Mouse (Mus musculus) gastrocnemius, postnatal 14 days (tissue): ENCODE measurements around the gene Tent5c. TPM values are rescaled to one million over a fixed set of nuclear protein-coding genes. Genes with fewer than 3 reads are reported as not detected.
"Not testable (repeated sequence)": the region's sequence is repeated elsewhere in the genome, so short reads cannot be mapped to it uniquely, and the experiment has no call there.

Experiments
- DNase-seq: peaks from one replicate; pipeline ENCODE4 v3.0.0; 2021; ENCODE audit warnings: mixed read lengths
- intact Hi-C: fragments of 180-260 bp; cut with DNase I; formaldehyde crosslinking; loops from one replicate; pipeline ENCODE4 v1.15.1; 2025; ENCODE audit warnings: low total_unique reads
- total RNA-seq, 2 experiments: library from RNA; stranded (reverse); gene quantifications; 2 replicates each; pipeline ENCODE4 v1.2.3; 2021

The Tent5c gene
- total RNA-seq, 2 experiments from 2014 or later = 5.4 to 5.6 TPM

DNA sequence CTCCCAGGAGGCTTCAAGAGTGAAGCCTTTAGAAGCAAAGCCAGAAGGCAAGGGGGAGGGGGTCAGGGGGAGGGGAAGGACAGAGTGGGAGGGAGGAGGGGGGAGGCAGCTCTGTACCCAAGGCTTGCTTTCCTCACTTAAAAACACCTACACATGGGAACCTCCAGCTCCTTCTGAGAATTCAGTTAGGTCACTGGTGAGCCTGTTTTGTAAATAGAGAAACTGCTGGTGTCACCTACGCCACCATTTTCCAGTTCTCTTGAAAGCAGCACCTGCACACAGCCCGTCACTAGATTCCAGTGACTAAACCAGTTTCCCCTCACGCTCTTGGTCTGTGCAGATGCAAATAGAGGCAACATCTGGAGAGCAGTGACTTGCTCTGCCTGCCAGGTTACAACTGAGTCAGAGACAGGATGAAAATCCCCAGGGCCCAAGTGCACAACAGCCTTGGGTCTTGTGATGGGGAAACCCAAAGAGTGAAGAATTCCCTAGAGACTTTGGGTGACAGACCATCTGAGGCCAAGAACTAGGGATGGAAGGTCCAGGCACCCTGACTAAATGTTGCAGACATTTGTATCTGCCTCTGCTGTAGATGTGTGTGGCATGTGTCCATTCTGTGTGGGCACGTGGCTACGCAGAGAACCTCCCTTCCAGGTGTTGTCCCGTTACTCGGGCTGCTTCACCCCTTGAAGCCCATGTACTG is 45.2 kb downstream of the Tent5c start:
- no peak for DNase-seq
- intact Hi-C loops = no loop called here

DNA sequence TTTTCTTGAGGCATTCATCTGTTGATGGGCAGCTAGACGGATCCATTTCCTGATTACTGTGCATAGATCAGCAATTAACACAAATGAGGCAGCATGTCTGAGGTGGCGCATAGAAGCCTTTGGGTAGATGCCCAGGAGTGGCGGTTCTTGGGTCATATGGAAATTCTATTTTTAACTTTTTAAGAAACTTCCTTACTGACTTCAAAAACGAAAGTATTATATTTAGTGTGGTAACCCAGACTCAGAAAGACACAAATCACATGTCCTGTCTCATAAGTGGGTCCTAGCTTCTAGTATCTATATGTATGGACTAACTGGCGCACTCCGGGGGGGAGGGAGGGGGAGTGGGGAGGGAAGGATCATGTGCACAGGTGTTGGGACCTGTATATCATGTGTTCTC is 46.6 kb downstream of the Tent5c start:
- intact Hi-C loops = no loop called here
- no peak for DNase-seq

DNA sequence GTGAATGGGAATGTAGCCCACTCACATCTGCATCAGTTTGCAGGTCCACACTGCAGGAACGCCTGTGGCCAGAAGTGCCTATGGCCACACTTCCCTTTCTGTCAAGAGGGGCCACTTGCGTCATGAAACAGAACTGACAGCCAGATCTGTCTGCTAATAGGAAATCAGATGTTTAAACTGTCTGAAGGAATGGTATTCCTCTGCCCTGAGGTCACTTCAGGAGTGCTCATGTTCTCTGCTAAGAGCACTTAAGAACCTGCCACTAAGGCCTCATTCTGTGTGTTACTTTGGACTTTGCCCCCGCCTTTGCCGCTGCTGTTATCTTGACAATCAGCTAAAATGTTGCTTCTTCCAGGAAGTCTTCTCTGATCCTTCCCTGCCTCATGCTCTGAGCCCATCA is 48.4 kb downstream of the Tent5c start:
- intact Hi-C loops = no loop called here
- no peak for DNase-seq

DNA sequence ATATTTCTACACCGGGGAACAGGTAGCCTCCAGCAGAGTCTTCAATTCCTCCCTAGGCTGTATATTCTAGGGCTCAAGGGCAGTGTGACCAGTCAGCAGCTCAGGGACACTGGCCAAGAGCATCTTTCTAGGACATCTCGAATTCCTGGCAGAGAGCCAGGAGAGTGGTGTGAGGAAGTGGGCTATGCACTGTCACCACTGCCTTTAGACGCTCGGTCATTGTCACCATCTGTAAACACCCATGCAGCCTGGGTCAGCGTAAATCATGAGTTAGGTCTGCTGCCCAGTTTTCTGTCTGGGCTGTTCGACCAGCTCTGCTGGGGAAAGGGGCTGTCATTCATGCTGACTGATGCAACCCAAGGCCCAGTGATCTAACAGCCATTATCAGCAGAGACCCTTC is 49.1 kb downstream of the Tent5c start:
- intact Hi-C loops = no loop called here
- DNase-seq = no peak

DNA sequence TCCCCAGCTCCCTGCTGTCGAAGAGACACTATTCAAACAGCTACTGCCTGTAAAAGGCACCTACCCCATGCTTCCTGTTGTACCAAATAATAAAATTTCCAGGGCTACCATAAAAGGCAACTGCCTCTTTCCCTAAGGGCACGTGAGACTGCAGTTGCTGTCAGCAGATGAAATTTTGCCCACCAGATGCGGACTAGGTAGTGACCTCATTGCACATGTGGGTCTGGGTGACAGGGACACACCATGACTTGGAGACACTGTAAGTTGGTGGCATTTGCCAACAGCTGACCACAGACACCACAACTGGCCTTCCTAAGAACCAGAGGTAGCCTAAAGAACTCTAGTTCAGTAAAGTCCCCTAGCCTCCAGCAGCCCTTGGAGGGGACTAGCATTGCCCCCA is 50.0 kb downstream of the Tent5c start:
- intact Hi-C loops = no loop called here
- DNase-seq = no peak

DNA sequence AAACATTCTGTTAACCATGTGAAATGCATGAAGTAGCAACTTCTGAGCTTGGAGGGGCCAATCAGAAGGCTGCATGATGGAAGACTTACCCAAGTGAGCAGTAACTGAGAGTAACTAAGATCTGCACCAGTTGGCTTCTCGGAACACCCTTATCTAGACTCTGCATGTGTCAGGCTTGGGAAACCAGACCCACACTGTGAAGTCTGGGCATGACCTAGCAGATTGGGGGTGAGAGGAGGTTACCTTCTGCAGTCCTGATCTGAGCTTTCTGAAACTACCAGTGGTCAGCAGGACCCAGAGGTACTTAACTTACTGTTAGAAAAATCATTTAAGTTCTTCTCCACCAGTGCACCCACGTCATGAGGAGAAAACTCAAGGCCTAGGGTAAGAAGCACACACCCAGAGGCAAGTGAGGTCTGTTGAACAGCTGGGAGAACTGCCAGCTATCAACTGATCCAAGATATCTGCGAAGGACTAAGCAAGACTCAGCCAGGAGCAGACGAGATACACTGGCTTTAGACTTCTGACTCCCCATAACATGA is 50.6 kb downstream of the Tent5c start:
- intact Hi-C loops = no loop called here
- no peak for DNase-seq

DNA sequence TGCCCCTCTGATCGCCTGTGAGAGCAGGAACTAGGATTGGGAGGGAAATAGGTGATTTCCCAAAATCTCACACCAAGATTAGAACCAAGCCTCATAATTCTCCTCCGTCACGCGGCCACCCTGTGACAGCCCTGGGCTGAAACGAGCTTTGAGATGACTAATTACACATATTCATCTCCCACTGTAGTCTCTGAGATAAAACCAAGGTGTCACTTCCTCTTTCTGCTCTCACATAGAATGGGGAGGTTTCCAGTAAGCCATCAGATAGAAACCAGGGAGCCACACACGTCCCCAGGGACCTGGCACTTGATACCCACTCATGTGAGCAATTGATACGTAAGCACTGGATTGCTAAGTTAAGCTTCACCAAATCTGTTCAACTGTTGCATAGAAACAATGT is 52.4 kb downstream of the Tent5c start:
- no peak for DNase-seq
- intact Hi-C loops = no loop called here

DNA sequence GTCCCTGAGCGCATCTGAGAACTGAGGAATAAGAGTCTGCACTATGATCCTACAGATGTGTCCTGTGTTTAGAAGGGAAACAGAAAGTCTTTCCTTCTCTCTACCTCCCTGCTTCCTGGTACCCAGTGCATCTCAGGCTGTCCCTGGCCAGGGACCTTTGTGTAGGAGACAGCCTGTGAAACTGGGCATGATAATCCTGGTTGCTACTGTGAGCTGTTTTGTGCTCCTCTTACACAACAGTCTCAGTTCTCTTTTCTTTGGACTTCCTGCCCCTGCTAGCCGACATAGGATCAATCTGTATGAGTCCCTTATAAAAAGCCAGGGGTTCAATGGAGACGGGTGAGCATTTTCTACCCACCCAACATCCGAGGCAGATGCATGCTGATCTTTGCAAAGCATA is 57.4 kb downstream of the Tent5c start:
- intact Hi-C loops = no loop called here
- DNase-seq = no peak

DNA sequence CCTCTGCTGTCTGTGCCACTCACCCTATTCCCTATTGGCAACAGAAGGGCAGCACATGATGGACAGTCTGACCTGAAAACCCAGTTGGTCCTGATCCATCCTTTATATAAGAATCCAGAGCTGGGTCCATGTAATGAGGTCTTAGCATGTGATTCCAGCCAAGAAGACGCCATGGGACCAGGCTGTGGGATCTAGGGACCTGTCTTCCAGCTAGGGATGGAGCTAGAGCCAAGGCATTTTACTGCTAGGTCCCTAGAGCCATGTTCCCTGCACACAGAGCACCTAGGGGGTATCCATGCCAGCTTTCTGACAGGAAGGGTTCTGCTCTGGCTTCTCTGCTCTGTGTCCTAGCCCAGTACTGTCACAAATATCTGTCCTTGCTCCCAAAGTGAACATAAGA is 58.4 kb downstream of the Tent5c start:
- DNase-seq = no peak
- intact Hi-C loops = no loop called here

DNA sequence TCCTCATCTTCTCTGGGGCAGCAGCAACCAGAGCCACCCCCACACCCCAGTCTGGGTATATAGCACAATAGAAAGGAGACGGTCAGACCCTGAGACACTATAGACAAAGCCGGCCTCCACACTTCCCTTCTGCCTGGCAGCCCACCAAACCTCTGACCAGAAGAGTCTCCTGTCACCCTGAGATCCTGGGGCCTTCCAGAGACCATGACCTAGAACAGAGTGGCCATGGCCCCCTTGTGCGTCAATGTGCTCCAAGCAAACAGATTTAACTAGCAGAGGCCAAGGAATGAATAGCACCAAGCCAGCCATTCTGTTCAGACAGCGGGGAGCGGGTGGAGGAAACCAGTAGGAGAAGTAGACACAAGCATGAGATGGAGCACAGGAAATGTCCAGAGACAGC is 59.0 kb downstream of the Tent5c start:
- no peak for DNase-seq
- intact Hi-C loops = no loop called here

DNA sequence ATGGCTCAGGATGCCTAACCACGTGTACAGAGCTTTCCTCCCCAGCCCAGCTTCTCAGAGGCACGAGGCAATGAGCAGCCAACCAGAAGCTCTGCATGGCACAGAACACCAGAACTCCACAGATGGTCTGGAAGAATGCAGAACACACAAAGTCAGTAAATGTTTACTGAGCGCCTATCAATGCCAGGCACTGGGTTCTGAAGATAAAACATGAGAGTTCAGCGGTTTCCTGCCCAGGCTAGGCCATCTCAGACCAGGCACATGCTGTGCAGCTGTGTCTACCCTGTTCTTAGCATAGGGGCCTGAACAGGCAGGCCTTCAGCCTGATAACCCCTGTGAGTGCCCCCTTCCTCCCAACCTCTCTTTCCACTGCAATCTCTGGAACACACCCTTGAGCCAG is 59.5 kb downstream of the Tent5c start:
- intact Hi-C loops = no loop called here
- DNase-seq = no peak

DNA sequence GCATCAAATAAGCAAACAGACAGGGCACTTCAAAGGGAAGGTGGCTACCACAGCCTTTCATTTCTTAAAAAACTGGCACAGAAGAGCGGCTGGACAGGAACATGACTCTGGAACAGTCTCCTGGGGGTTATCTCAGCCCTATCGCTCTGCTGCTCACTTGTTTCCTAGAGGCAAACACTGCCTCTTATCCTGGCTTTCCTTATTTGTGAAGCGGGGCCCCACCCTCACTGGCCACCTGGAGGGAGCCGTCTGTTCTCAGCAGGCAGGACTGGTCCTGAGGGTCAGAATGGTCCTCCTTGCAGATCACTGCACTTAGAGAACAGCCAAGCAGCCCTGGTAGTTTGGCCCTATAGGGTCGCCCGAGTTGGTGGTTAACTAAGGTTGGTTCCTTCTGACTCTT is 61.6 kb downstream of the Tent5c start:
- intact Hi-C loops = no loop called here
- DNase-seq = no peak

DNA sequence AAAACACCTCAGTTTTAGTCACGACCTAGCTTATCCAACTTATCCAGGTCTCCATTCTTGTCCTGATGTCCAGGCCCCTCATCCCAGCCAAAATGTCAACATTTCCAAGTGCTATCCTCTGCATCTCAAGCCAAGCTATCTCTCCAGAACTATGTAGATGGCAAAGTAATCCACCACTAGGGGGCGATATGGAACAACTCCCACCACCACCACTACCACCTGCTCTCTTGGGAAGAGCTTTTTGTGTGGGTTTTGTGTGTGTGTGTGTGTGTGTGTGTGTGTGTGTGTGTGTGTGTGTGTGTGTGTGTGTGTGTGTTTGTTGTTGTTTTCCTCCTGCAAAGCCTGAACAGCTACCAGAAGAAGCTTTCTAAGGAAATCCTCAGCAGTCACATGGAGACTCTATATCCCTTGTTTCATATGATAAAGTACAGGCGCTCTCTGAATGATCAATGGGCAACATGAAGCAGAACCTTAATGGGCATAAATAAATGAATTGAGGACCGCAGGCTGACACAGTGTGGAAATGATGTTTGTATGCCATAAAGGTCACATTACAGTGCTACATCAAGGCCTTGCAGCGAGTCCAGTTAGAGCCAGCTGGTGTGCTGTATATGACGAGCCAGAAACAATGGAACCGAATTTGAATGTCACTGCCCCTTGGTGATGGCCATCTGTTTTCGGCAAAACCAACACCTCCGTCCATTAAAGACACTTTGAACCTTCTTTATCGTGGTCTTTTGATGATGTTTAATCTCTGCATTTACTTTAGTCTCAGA is 66.5 kb downstream of the Tent5c start:
- intact Hi-C loops = loop anchor here (5.0 kb wide), 1 partner anchor 145 kb away; no protein-coding TSS in a partner anchor
- peak; percentile 32 for DNase-seq

DNA sequence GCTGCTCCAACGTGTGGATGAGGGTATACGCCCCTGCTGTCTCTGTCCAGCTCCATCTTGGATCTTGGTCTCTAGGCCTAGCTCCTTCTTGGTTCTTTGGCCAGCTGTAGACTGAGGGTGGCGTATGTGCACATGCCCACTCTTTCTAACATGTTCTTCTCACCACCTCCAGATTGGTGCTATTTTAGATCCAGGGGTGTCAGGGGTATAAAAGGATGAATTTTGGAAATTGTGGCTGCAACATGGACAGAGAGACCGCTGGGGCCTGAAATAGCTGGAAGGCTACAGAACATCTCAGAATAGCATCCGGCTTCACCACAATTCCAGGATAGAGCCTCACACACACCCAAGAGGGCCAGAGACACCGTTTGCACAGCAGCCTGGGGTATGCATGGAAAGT is 67.8 kb downstream of the Tent5c start:
- intact Hi-C loops = loop anchor here (5.0 kb wide), 1 partner anchor 146 kb away; no protein-coding TSS in a partner anchor
- DNase-seq = no peak

DNA sequence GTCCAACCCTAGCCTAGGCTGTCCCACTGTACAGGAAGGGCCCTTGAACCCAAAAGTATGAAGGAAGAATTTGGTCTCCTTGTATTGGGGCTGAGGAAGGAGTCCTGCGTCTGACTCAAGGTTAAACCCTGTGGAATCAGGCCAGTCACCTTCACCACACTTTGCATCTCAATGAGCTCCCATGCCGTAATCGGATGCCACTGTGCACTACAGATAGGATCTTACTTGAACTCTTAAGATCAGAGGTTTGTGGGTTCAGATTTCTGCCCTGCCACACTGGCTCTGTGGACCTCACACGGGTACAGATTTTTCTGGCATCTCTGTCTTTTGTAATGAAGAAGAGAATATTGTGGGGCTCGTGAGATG is 68.5 kb downstream of the Tent5c start:
- DNase-seq = no peak
- intact Hi-C loops = loop anchor here (5.0 kb wide), 1 partner anchor 147 kb away; no protein-coding TSS in a partner anchor

DNA sequence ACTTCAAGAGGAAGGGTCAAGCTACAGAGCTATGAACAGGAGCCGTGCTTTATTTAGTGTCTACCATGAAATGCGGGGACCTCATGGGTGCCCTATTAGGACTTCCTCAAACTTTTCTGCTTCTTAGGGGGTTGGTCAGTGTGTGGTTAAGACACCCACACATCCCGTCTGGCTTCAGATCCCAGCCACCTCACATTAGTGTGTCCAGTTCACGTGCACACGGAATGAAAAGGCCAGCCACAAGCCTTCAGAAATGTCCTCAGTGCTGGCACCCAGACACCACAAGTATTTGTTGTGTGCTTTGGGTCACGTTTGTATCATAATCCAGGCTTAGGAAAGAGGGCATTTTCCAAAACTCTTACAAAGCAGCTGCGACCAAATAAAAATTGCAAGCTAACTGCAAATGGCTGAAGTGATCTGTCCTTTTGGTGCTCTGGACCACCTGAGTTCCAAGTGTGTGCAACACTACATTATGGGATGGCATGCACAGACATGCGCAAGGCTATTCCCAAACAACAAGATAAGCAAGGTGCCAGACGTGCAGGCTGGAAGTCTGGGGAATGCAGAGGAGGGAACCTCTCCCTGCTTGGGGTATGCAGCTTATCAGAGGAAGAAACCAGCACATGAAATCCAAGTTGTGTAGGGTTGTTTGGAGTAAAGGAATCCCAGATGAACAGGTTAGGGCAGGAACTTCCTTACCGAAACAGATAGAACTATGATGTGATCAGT is 69.0 kb downstream of the Tent5c start:
- intact Hi-C loops = loop anchor here (5.0 kb wide), 1 partner anchor 147 kb away; no protein-coding TSS in a partner anchor

DNA sequence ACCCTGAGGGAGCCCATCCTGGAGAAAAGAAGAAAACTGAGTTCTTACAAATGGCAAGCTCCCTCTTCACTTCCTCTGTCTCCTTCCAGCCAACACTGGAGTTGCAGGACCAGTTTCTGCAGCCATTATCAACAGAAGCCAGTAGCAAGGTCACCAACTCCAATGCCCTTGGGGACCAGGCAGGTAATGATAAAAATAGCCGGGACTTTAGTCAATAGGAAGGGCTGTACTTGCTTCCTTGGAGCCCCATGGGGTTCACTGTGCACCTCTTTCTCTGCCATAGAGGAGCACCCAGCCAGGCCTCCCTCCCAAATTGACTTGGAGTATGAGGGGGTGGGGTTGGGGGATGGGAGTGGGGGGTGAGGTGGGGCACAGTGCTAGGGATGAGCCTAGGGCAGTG is 70.7 kb downstream of the Tent5c start:
- intact Hi-C loops = no loop called here
- no peak for DNase-seq

More for the DNA sequence above, 69.0 kb downstream of the Tent5c start:
- no peak for DNase-seq

DNA sequence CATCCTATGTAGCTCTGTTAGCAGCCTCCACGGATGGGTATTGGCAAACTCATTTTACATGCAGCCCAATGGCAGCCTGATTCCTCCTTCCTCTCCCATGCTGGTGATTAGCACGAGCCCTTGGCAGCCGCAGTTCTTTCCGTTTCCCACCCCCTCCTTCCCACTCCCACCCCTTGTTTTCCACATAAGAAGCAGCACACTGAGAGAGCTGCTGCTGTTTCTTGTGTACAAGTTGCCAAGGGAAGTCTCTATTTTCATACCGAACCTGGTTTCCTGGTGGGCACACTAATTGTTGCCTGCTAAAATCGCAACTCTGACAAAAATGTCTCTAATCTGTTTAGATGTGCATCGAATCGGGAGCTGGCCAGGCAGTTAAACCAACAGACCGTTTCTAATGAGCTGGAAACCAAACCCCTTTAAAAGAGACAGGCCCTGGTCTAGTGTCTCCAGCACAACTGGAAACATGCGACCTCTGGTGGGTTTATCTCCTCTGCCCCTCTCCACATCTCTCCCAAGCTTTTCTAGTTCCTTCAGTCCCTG is 71.3 kb downstream of the Tent5c start:
- DNase-seq = no peak
- intact Hi-C loops = no loop called here

DNA sequence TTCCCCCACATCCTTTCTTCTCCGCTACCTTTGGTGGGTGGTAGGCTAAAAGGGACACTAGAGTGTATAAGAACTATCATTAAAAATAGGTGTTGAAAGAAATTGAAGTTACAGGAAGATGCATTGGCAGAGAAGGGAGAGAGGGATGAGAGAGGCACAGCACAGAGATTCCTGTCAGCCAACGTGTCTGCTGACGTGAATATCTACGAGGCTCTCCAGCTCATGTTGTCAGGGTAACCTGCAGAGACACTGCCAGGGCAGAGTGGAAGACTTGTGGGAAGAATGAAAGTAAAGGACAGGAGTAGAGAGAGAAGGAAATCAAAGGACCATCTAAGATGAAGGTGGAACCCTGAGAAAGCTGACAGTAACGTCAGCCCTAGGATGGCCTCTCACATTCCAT is 73.5 kb downstream of the Tent5c start:
- intact Hi-C loops = no loop called here
- DNase-seq = no peak

DNA sequence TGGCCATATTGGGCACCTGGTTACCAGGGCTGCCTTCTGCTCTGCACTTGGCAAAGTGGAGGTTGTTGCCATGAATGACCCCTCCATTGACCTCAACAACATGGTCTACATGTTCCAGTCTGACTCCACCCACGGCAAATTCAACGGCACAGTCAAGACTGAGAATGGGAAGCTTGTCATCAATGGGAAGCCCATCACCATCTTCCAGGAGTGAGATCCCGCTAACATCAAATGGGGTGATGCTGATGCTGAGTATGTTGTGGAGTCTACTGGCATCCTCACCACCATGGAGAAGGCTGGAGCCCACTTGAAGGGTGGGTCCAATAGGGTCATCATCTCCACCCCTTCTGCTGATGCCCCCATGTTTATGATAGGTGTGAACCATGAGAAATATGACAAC is 75.5 kb downstream of the Tent5c start:
- DNase-seq, intact Hi-C loops: not testable (repeated sequence)
